12 mouse cellular contexts compared by ENCODE assay signal in genomic region chr13:95950434-95951091, GRCm38 (mm10). TPM values are rescaled to one million over a fixed set of nuclear protein-coding genes. Genes with fewer than 3 reads are reported as not detected.
DNase-seq lines count a peak whose midpoint lies in the region; ATAC-seq and TF ChIP-seq lines count a peak whose summit lies in the region.
"Had no signal": no experiment of that assay in that cellular context is flagged by ENCODE, and none has a peak within 500 bp of the region (broad histone marks: within the 10 kb centered on the region; RNA-seq: fewer than 3 reads in every experiment).

No protein-coding gene starts in this region.

- H3K27me3 ChIP-seq in hindbrain, embryonic 14.5 days (ENCODE audit: control insufficient read depth, insufficient read depth, low read length), result no peaks in the 10 kb centered on the region
- H3K27me3 ChIP-seq in hindbrain, postnatal 0 days (ENCODE audit: insufficient read depth, low read length), result no peaks in the 10 kb centered on the region
- no peaks in the 10 kb centered on the region for H3K27me3 ChIP-seq in megakaryocyte, embryonic 14.5 days (replicated peaks)
- H3K27me3 ChIP-seq in midbrain, embryonic 15.5 days (replicated peaks), result no peaks in the 10 kb centered on the region
- H3K27me3 ChIP-seq: hindbrain, embryonic 15.5 days; limb, embryonic 15.5 days had no signal

- H3K36me3 ChIP-seq in hindbrain, embryonic 14.5 days (replicated peaks; ENCODE audit: control insufficient read depth, insufficient read depth), result no peaks in the 10 kb centered on the region
- H3K36me3 ChIP-seq in hindbrain, postnatal 0 days (ENCODE audit: insufficient read depth, low read length), result no peaks in the 10 kb centered on the region
- no peaks in the 10 kb centered on the region for H3K36me3 ChIP-seq in megakaryocyte, embryonic 14.5 days (replicated peaks; ENCODE audit: low read length)
- H3K36me3 ChIP-seq in midbrain, embryonic 15.5 days (replicated peaks), result no peaks in the 10 kb centered on the region
- H3K36me3 ChIP-seq: hindbrain, embryonic 15.5 days; limb, embryonic 15.5 days had no signal

- 0 out of 2 replicates have a peak, but pooled peaks have one; percentile 8 for ATAC-seq in hindbrain, embryonic 14.5 days (ENCODE audit: low FRiP score)
- no peak for ATAC-seq in hindbrain, postnatal 0 days
- ATAC-seq in erythroblast, adult 5-6 weeks (replicated peaks; ENCODE audit: low FRiP score, poor library complexity, severe bottlenecking), result peak; percentile 85
- no peak for ATAC-seq in midbrain, embryonic 15.5 days (replicated peaks)

- no peak overlapping the region for H3K27ac ChIP-seq in hindbrain, embryonic 14.5 days
- no peak overlapping the region for H3K27ac ChIP-seq in hindbrain, postnatal 0 days
- no peak overlapping the region for H3K27ac ChIP-seq in midbrain, embryonic 15.5 days
- H3K27ac ChIP-seq: hindbrain, embryonic 15.5 days; kidney, postnatal 0 days; limb, embryonic 15.5 days had no signal

- H3K9ac ChIP-seq in hindbrain, embryonic 14.5 days, result no peak overlapping the region
- H3K9ac ChIP-seq in hindbrain, postnatal 0 days (replicated peaks; ENCODE audit: low read length), result no peak overlapping the region
- no peak overlapping the region for H3K9ac ChIP-seq in midbrain, embryonic 15.5 days
- H3K9ac ChIP-seq: hindbrain, embryonic 15.5 days; limb, embryonic 15.5 days had no signal

- H3K9me3 ChIP-seq in hindbrain, embryonic 14.5 days (ENCODE audit: control insufficient read depth, low read length), result no peaks in the 10 kb centered on the region
- H3K9me3 ChIP-seq in hindbrain, postnatal 0 days (ENCODE audit: low read length), result no peaks in the 10 kb centered on the region
- no peaks in the 10 kb centered on the region for H3K9me3 ChIP-seq in megakaryocyte, embryonic 14.5 days
- no peaks in the 10 kb centered on the region for H3K9me3 ChIP-seq in midbrain, embryonic 15.5 days
- H3K9me3 ChIP-seq: hindbrain, embryonic 15.5 days; limb, embryonic 15.5 days had no signal

- H3K4me1 ChIP-seq in hindbrain, embryonic 14.5 days (replicated peaks; ENCODE audit: control insufficient read depth, insufficient read depth, low read length), result peaks cover 5% of the 10 kb centered on the region; the same call in 1 of the 2 replicates
- no peaks in the 10 kb centered on the region; the same call in 1 of the 2 replicates for H3K4me1 ChIP-seq in hindbrain, postnatal 0 days (ENCODE audit: insufficient read depth, low read length)
- peaks cover 47% of the 10 kb centered on the region for H3K4me1 ChIP-seq in megakaryocyte, embryonic 14.5 days
- peaks cover 4% of the 10 kb centered on the region; the same call in 1 of the 2 replicates for H3K4me1 ChIP-seq in midbrain, embryonic 15.5 days
- H3K4me1 ChIP-seq: hindbrain, embryonic 15.5 days had no signal

- no peak for TF ChIP-seq CTCF in hindbrain, postnatal 0 days (IDR thresholded peaks at IDR 0.05; ENCODE audit: low read depth)

- no peak for DNase-seq in hindbrain, embryonic 14.5 days (ENCODE audit: low spot score)
- DNase-seq in hindbrain, postnatal 0 days (ENCODE audit: low spot score), result no peak
- peak; percentile 74 for DNase-seq in liver
- no peak for DNase-seq in embryo, embryonic 10 days (ENCODE audit: low spot score)
- DNase-seq in adrenal gland, adult (ENCODE audit: inconsistent age in 2 of 2, low spot score in 1 of 2), result no peak
- DNase-seq: cerebellum, adult 11-12 months had no signal

- no peak overlapping the region for H3K4me2 ChIP-seq in hindbrain, embryonic 14.5 days (replicated peaks)
- no peak overlapping the region for H3K4me2 ChIP-seq in hindbrain, postnatal 0 days (ENCODE audit: low read depth, low read length)
- H3K4me2 ChIP-seq in midbrain, embryonic 15.5 days, result no peak overlapping the region
- H3K4me2 ChIP-seq: hindbrain, embryonic 15.5 days; limb, embryonic 15.5 days had no signal

- no peak overlapping the region for H3K4me3 ChIP-seq in hindbrain, embryonic 14.5 days (replicated peaks; ENCODE audit: low read length)
- no peak overlapping the region for H3K4me3 ChIP-seq in hindbrain, postnatal 0 days (ENCODE audit: low read length)
- H3K4me3 ChIP-seq in megakaryocyte, embryonic 14.5 days (replicated peaks), result peak overlapping the region; percentile 73
- H3K4me3 ChIP-seq in midbrain, embryonic 15.5 days, result no peak overlapping the region
- H3K4me3 ChIP-seq: hindbrain, embryonic 15.5 days; limb, embryonic 15.5 days had no signal

- WGBS in hindbrain, embryonic 14.5 days, result 85% methylated on average over 11 of the region's 11 CpGs
- 83% methylated on average over 11 of the region's 11 CpGs for WGBS in hindbrain, postnatal 0 days
- WGBS in midbrain, embryonic 15.5 days, result 82% methylated on average over 11 of the region's 11 CpGs

RNA-seq across cellular contexts. Expression of gene Iqgap2, which starts 58.8 kb away (rescaled TPM):
- 3.8 and 4.4 TPM in 2 replicates for polyA plus RNA-seq in hindbrain, embryonic 14.5 days (2014; fragmentation: Nextera tagmentation; extraction: Ambion mirVana)
- 2.9 and 5.0 TPM in 2 replicates for total RNA-seq in hindbrain, postnatal 0 days (2014; rRNA removed)
- 3.1 and 3.2 TPM in 2 replicates for polyA plus RNA-seq in hindbrain, postnatal 0 days (2015; fragmentation: Nextera tagmentation; extraction: Ambion mirVana)
- 16.9 and 22.2 TPM in 2 replicates for total RNA-seq in erythroblast, adult 5-6 weeks (2015; ENCODE audit: low replicate concordance)
- total RNA-seq in erythroblast, adult 5-6 weeks (2017; ENCODE audit: low replicate concordance), result 36.8 and 41.5 TPM in 2 replicates
- polyA plus RNA-seq in megakaryocyte, embryonic 14.5 days (2012; ENCODE audit: insufficient read depth, low replicate concordance), result 2.8 TPM in 1 of 2 replicates, not detected in the other
- polyA plus RNA-seq in midbrain, embryonic 15.5 days (2015; fragmentation: Nextera tagmentation; extraction: Ambion mirVana), result 3.4 and 3.8 TPM in 2 replicates

Comparison
In these comparisons a context has a peak if more than half of its experiments do, and no peak if none do; other contexts are left out.
1. ATAC-seq: peak in hindbrain, embryonic 14.5 days (single experiment) and erythroblast, adult 5-6 weeks (single experiment); none in hindbrain, postnatal 0 days (single experiment) and midbrain, embryonic 15.5 days (single experiment).